Mouse (Mus musculus) heart, embryonic 13.5 days (tissue): ENCODE results near the gene Retreg3. TPM values are rescaled to one million over a fixed set of nuclear protein-coding genes. Genes with fewer than 3 reads are reported as not detected.

ENCODE experiments used
- ATAC-seq: fragments of 200-750 bp; cut with Nextera tagmentation; 2 replicates; pipeline ENCODE4 v1.8.0; 2017; ENCODE audit warnings: moderate TSS enrichment; ENCODE audit not compliant: insufficient number of reproducible peaks, low FRiP score, low TSS enrichment; ENCODE audit errors: extremely low read depth
- H3K27ac ChIP-seq: fragments of 300-500 bp; sonication (generic); replicated peaks from 2 replicates; pipeline ENCODE4 v1.5.1; 2015; ENCODE audit warnings: moderate library complexity, mild to moderate bottlenecking, inconsistent platforms
- H3K27me3 ChIP-seq: fragments of 300-500 bp; sonication (generic); replicated peaks from 2 replicates; pipeline ENCODE4 v1.6.1; 2015; ENCODE audit warnings: mild to moderate bottlenecking, inconsistent platforms
- H3K36me3 ChIP-seq: fragments of 300-500 bp; sonication (generic); 2 replicates; pipeline ENCODE4 v1.6.1; 2015; ENCODE audit warnings: mild to moderate bottlenecking, inconsistent platforms
- H3K4me1 ChIP-seq: fragments of 300-500 bp; sonication (generic); 2 replicates; pipeline ENCODE4 v1.6.1; 2015; ENCODE audit warnings: inconsistent platforms
- H3K4me2 ChIP-seq: fragments of 300-500 bp; sonication (generic); 2 replicates; pipeline ENCODE4 v1.6.1; 2015; ENCODE audit warnings: inconsistent platforms, mild to moderate bottlenecking, moderate library complexity
- H3K4me3 ChIP-seq: fragments of 300-500 bp; sonication (generic); 2 replicates; pipeline ENCODE4 v1.5.1; 2015; ENCODE audit warnings: moderate library complexity, mild to moderate bottlenecking, inconsistent platforms
- H3K9ac ChIP-seq: fragments of 300-500 bp; sonication (generic); 2 replicates; pipeline ENCODE4 v1.6.1; 2015; ENCODE audit warnings: inconsistent platforms, mild to moderate bottlenecking, moderate library complexity
- H3K9me3 ChIP-seq: fragments of 300-500 bp; sonication (generic); 2 replicates; pipeline ENCODE4 v1.6.1; 2016; ENCODE audit warnings: inconsistent platforms
- WGBS: fragments of 180-500 bp; shearing (Covaris S2); methylation state at CpG from one replicate; pipeline ENCODE4 v1.1.7; 2015; ENCODE audit warnings: mixed read lengths; 5-methylcytosine and 5-hydroxymethylcytosine counted together
- polyA plus RNA-seq: library from polyadenylated mRNA; unstranded; fragments of >200 nt; fragmentation: Nextera tagmentation; extraction: Ambion mirVana; gene quantifications from 2 replicates; pipeline ENCODE4 v1.2.1, GENCODE M21; 2015

The Retreg3 gene
- polyA plus RNA-seq, 1 experiment from 2014 or later, result 12.0 TPM

GRCm38 (mm10) chr11:101069391-101070188, 50.1 kb downstream of the Retreg3 start, which contains the start of gene Naglu:
Gene Naglu (plus strand): TSS chr11:101070012.
- H3K36me3 ChIP-seq, result peaks cover 5% of the 10 kb centered on the region; the same call in 1 of the 2 replicates
- H3K4me1 ChIP-seq, result peaks cover 40% of the 10 kb centered on the region
- H3K4me3 ChIP-seq, result peak within 1 kb of the TSS; percentile 62
- H3K9me3 ChIP-seq, result no peaks in the 10 kb centered on the region
- H3K4me2 ChIP-seq, result peak within 1 kb of the TSS; percentile 85
- peaks cover 8% of the 10 kb centered on the region for H3K27me3 ChIP-seq
- 0 out of 2 replicates have a peak within 1 kb of the TSS, but pooled peaks have one; percentile 17 for H3K27ac ChIP-seq
- 4% methylated on average over 35 of the region's 35 CpGs for WGBS
- ATAC-seq, result peak; percentile 67
- peak within 1 kb of the TSS; percentile 89 for H3K9ac ChIP-seq

- Histone ChIP-seq H3K27me3 (0 out of 2 replicates have a peak, but pooled peaks cover 2% of the 10 kb centered on the region), H3K9ac (peak overlapping the region; percentile 53), H3K4me1 (peaks cover 68% of the 10 kb centered on the region), H3K27ac (peak overlapping the region; percentile 1), H3K36me3 (peaks cover 9% of the 10 kb centered on the region), H3K9me3 (no peaks in the 10 kb centered on the region), H3K4me3 (peak overlapping the region; percentile 36), H3K4me2 (peak overlapping the region; percentile 67)
- WGBS, result 19% methylated on average over 18 of the region's 18 CpGs
- no peak for ATAC-seq
Observed at GRCm38 (mm10) chr11:101066549-101067412, 52.9 kb downstream of the Retreg3 start.

GRCm38 (mm10) chr11:101065002-101065401, 54.7 kb downstream of the Retreg3 start:
- H3K4me2 ChIP-seq, result no peak overlapping the region
- H3K9me3 ChIP-seq, result no peaks in the 10 kb centered on the region
- ATAC-seq, result no peak
- H3K27ac ChIP-seq, result peak overlapping the region; percentile 98
- H3K4me3 ChIP-seq, result no peak overlapping the region
- no peaks in the 10 kb centered on the region for H3K27me3 ChIP-seq
- peaks cover 17% of the 10 kb centered on the region for H3K36me3 ChIP-seq
- H3K4me1 ChIP-seq, result peaks cover 76% of the 10 kb centered on the region
- peak overlapping the region; percentile 41 for H3K9ac ChIP-seq
- WGBS, result 71% methylated on average over 9 of the region's 9 CpGs

- Histone ChIP-seq H3K4me3 (no peak overlapping the region), H3K27ac (peak overlapping the region; percentile 98), H3K4me1 (peaks cover 80% of the 10 kb centered on the region), H3K36me3 (peaks cover 17% of the 10 kb centered on the region), H3K27me3 (no peaks in the 10 kb centered on the region), H3K9ac (peak overlapping the region; percentile 66), H3K9me3 (no peaks in the 10 kb centered on the region), H3K4me2 (peak overlapping the region; percentile 43)
- 50% methylated on average over 4 of the region's 4 CpGs for WGBS
- no peak for ATAC-seq
Observed at GRCm38 (mm10) chr11:101064462-101064861, 55.2 kb downstream of the Retreg3 start.

- H3K4me1 ChIP-seq, result peaks cover 83% of the 10 kb centered on the region
- ATAC-seq, result peak; percentile 62
- H3K9ac ChIP-seq, result peak overlapping the region; percentile 66
- peak overlapping the region; percentile 43 for H3K4me2 ChIP-seq
- no peaks in the 10 kb centered on the region for H3K27me3 ChIP-seq
- no peaks in the 10 kb centered on the region for H3K9me3 ChIP-seq
- peak overlapping the region; percentile 98 for H3K27ac ChIP-seq
- peaks cover 17% of the 10 kb centered on the region for H3K36me3 ChIP-seq
- peak overlapping the region; percentile 1; the same call in 1 of the 2 replicates for H3K4me3 ChIP-seq
- 2% methylated on average over 12 of the region's 12 CpGs for WGBS
Observed at GRCm38 (mm10) chr11:101063676-101064327, 55.9 kb downstream of the Retreg3 start.

- H3K4me1 ChIP-seq, result peaks cover 90% of the 10 kb centered on the region
- H3K4me2 ChIP-seq, result peak overlapping the region; percentile 43
- ATAC-seq, result no peak
- peaks cover 17% of the 10 kb centered on the region for H3K36me3 ChIP-seq
- no peaks in the 10 kb centered on the region for H3K9me3 ChIP-seq
- 47% methylated on average over 14 of the region's 14 CpGs for WGBS
- H3K27ac ChIP-seq, result peak overlapping the region; percentile 98
- H3K4me3 ChIP-seq, result peak overlapping the region; percentile 1; the same call in 1 of the 2 replicates
- peak overlapping the region; percentile 66 for H3K9ac ChIP-seq
- H3K27me3 ChIP-seq, result no peaks in the 10 kb centered on the region
Observed at GRCm38 (mm10) chr11:101062971-101063675, 56.6 kb downstream of the Retreg3 start.

- peaks cover 98% of the 10 kb centered on the region for H3K4me1 ChIP-seq
- WGBS, result 69% methylated on average over 12 of the region's 12 CpGs
Observed at GRCm38 (mm10) chr11:101062165-101062884, 57.4 kb downstream of the Retreg3 start.

GRCm38 (mm10) chr11:101061049-101061448, 58.6 kb downstream of the Retreg3 start:
- Histone ChIP-seq H3K4me1 (peaks cover 99% of the 10 kb centered on the region), H3K27me3 (no peaks in the 10 kb centered on the region), H3K4me3 (no peak overlapping the region), H3K9me3 (no peaks in the 10 kb centered on the region), H3K36me3 (peaks cover 22% of the 10 kb centered on the region), H3K4me2 (no peak overlapping the region), H3K9ac (peak overlapping the region; percentile 66; the same call in 1 of the 2 replicates), H3K27ac (peak overlapping the region; percentile 98)
- WGBS, result 81% methylated on average over 5 of the region's 5 CpGs
- ATAC-seq, result no peak

More at GRCm38 (mm10) chr11:101062165-101062884, 57.4 kb downstream of the Retreg3 start:
- Histone ChIP-seq H3K9ac (peak overlapping the region; percentile 66), H3K36me3 (peaks cover 21% of the 10 kb centered on the region), H3K4me3 (no peak overlapping the region), H3K4me2 (no peak overlapping the region), H3K9me3 (no peaks in the 10 kb centered on the region), H3K27me3 (no peaks in the 10 kb centered on the region), H3K27ac (peak overlapping the region; percentile 98)
- ATAC-seq, result no peak

- H3K4me1 ChIP-seq, result peaks cover 100% of the 10 kb centered on the region
- H3K9me3 ChIP-seq, result no peaks in the 10 kb centered on the region
- H3K27ac ChIP-seq, result peak overlapping the region; percentile 98
- ATAC-seq, result no peak
- H3K9ac ChIP-seq, result peak overlapping the region; percentile 78
- no peak overlapping the region for H3K4me3 ChIP-seq
- no peaks in the 10 kb centered on the region for H3K27me3 ChIP-seq
- peaks cover 30% of the 10 kb centered on the region for H3K36me3 ChIP-seq
- WGBS, result 8% methylated on average over 8 of the region's 8 CpGs
- peak overlapping the region; percentile 28 for H3K4me2 ChIP-seq
Observed at GRCm38 (mm10) chr11:101060126-101060525, 59.6 kb downstream of the Retreg3 start.

GRCm38 (mm10) chr11:101059473-101059872, 60.2 kb downstream of the Retreg3 start:
- Histone ChIP-seq H3K4me2 (no peak overlapping the region), H3K27ac (peak overlapping the region; percentile 98), H3K36me3 (peaks cover 36% of the 10 kb centered on the region), H3K9me3 (no peaks in the 10 kb centered on the region), H3K4me3 (no peak overlapping the region), H3K27me3 (no peaks in the 10 kb centered on the region), H3K4me1 (peaks cover 96% of the 10 kb centered on the region), H3K9ac (peak overlapping the region; percentile 78)
- WGBS, result 76% methylated on average over 10 of the region's 10 CpGs
- ATAC-seq, result no peak
